Mouse (Mus musculus): ENCODE results near the gene Cmtr1.

GRCm38 (mm10) chr17:29711745-29712431 is 51.5 kb downstream of the Cmtr1 start:
- no peak for TF ChIP-seq CTCF (IDR thresholded peaks at IDR 0.05; ENCODE audit: control insufficient read depth, insufficient read depth, insufficient replicate concordance, low read depth, low read length)
- TF ChIP-seq POLR2A (IDR thresholded peaks at IDR 0.05; ENCODE audit: control insufficient read depth, low read depth, low read length) = no peak

Measured in testis, adult 2 months (tissue).